Mouse (Mus musculus) liver, embryonic 14.5 days (tissue): ENCODE data around the gene Ccdc121. TPM values are rescaled to one million over a fixed set of nuclear protein-coding genes. Genes with fewer than 3 reads are reported as not detected.

Source experiments
- ATAC-seq: fragments of 200-750 bp; cut with Nextera tagmentation; 2 replicates; pipeline ENCODE4 v1.8.0; 2017; ENCODE audit warnings: moderate number of reproducible peaks, mild to moderate bottlenecking, moderate library complexity; ENCODE audit not compliant: insufficient read depth
- DNase-seq, 3 experiments: peaks; one replicate each; pipeline ENCODE4 v3.0.0-alpha.2; 2012 to 2013; ENCODE audit warnings: low read depth in 3 of 3, low spot score in 3 of 3
- H3K27ac ChIP-seq: fragments of 300-500 bp; sonication (generic); 2 replicates; pipeline ENCODE4 v1.5.1; 2014; ENCODE audit warnings: moderate library complexity, mild to moderate bottlenecking, control low read depth, inconsistent platforms
- H3K27me3 ChIP-seq: fragments of 300-500 bp; sonication (generic); 2 replicates; pipeline ENCODE4 v1.6.1; 2014; ENCODE audit warnings: mild to moderate bottlenecking, low read length, moderate library complexity; ENCODE audit not compliant: control insufficient read depth, insufficient read depth
- H3K36me3 ChIP-seq: fragments of 300-500 bp; sonication (generic); replicated peaks from 2 replicates; pipeline ENCODE4 v1.6.1; 2014; ENCODE audit warnings: low read depth; ENCODE audit not compliant: control insufficient read depth, insufficient read depth
- H3K4me1 ChIP-seq, 2 experiments: fragments of 200-500 bp in 1 of 2; fragments of 300-500 bp in 1 of 2; sonication (generic) in 1 of 2; replicated peaks; 2 replicates each; pipeline ENCODE4 v1.6.1; 2012 to 2014; ENCODE audit warnings: antibody characterized with exemption in 1 of 2, inconsistent platforms in 1 of 2, low read length in 1 of 2; ENCODE audit not compliant: control insufficient read depth in 2 of 2, insufficient read depth in 2 of 2
- H3K4me2 ChIP-seq: fragments of 300-500 bp; sonication (generic); 2 replicates; pipeline ENCODE4 v1.6.1; 2014; ENCODE audit warnings: low read depth, mild to moderate bottlenecking, control low read depth, moderate library complexity
- H3K4me3 ChIP-seq, 2 experiments: fragments of 200-500 bp in 1 of 2; fragments of 300-500 bp in 1 of 2; sonication (generic) in 1 of 2; 2 replicates each; pipeline ENCODE4 v1.5.1; 2012 to 2014; ENCODE audit warnings: low read depth in 2 of 2, low read length in 2 of 2, mild to moderate bottlenecking in 2 of 2, control low read depth in 1 of 2, inconsistent platforms in 1 of 2, moderate library complexity in 1 of 2; ENCODE audit not compliant: insufficient read depth in 1 of 2
- H3K9ac ChIP-seq: fragments of 300-500 bp; sonication (generic); replicated peaks from 2 replicates; pipeline ENCODE4 v1.6.1; 2014; ENCODE audit warnings: mild to moderate bottlenecking, control low read depth, moderate library complexity
- H3K9me3 ChIP-seq: fragments of 300-500 bp; sonication (generic); 2 replicates; pipeline ENCODE4 v1.6.1; 2016; ENCODE audit warnings: low read length, mixed read lengths; ENCODE audit not compliant: control insufficient read depth
- CTCF ChIP-seq: IDR thresholded peaks from 2 replicates; pipeline ENCODE4 v1.5.1; 2016; ENCODE audit warnings: antibody characterized with exemption, low read depth, control low read depth
- EP300 ChIP-seq: IDR thresholded peaks from 2 replicates; pipeline ENCODE4 v1.6.1; 2016; ENCODE audit warnings: antibody characterized with exemption, low read depth
- WGBS: fragments of 180-500 bp; shearing (Covaris S2); extraction: QIAGEN DNeasy Blood & Tissue Kit; methylation state at CpG from one replicate; pipeline ENCODE4 v1.1.7; 2014; ENCODE audit not compliant: insufficient replicate concordance; 5-methylcytosine and 5-hydroxymethylcytosine counted together
- polyA plus RNA-seq, 2 experiments: library from polyadenylated mRNA; depleted of rRNA in 1 of 2; stranded (reverse) in 1 of 2; unstranded in 1 of 2; fragments of >200 nt; fragmentation: Nextera tagmentation in 1 of 2; extraction: Ambion mirVana in 1 of 2; gene quantifications; 2 replicates each; pipeline versions ENCODE4 v1.2.1 to v1.2.3; 2012 to 2014

Gene Ccdc121
- polyA plus RNA-seq, 2 experiments = not detected

GRCm38 (mm10) chr1:181550826-181551225 lies 39.6 kb upstream of the Ccdc121 start:
- no peaks in the 10 kb centered on the region for H3K9me3 ChIP-seq
- WGBS = 27% methylated on average over 5 of the region's 5 CpGs
- no peak for TF ChIP-seq CTCF
- no peak for DNase-seq
- no peak for ATAC-seq
- H3K9ac ChIP-seq = no peak overlapping the region
- H3K4me2 ChIP-seq = no peak overlapping the region
- H3K27me3 ChIP-seq = no peaks in the 10 kb centered on the region
- H3K36me3 ChIP-seq = no peaks in the 10 kb centered on the region
- H3K27ac ChIP-seq = no peak overlapping the region
- no peaks in the 10 kb centered on the region for H3K4me1 ChIP-seq
- H3K4me3 ChIP-seq = no peak overlapping the region

GRCm38 (mm10) chr1:181549987-181550386 lies 38.7 kb upstream of the Ccdc121 start:
- Histone ChIP-seq H3K36me3 (no peaks in the 10 kb centered on the region), H3K4me1 (no peaks in the 10 kb centered on the region; a peak in 1 of 4 replicates), H3K4me3 (no peak overlapping the region), H3K27me3 (no peaks in the 10 kb centered on the region), H3K9me3 (no peaks in the 10 kb centered on the region), H3K9ac (no peak overlapping the region), H3K4me2 (no peak overlapping the region), H3K27ac (no peak overlapping the region)
- TF ChIP-seq CTCF (no peak), EP300 (no peak)
- 78% methylated on average over 8 of the region's 8 CpGs for WGBS
- ATAC-seq (no peak), DNase-seq (no peak)

GRCm38 (mm10) chr1:181545044-181545772 lies 34.0 kb upstream of the Ccdc121 start:
- H3K4me2 ChIP-seq = no peak overlapping the region
- 0 out of 2 replicates have a peak, but pooled peaks have one; percentile 33 for ATAC-seq
- H3K9ac ChIP-seq = no peak overlapping the region
- TF ChIP-seq EP300 = no peak
- TF ChIP-seq CTCF = peak; percentile 93
- H3K4me1 ChIP-seq = no peaks in the 10 kb centered on the region; a peak in 1 of 4 replicates
- H3K27ac ChIP-seq = no peak overlapping the region
- 24% methylated on average over 23 of the region's 23 CpGs for WGBS
- no peaks in the 10 kb centered on the region for H3K36me3 ChIP-seq
- peak; percentile 27 to 44 (median 36) for DNase-seq
- H3K4me3 ChIP-seq = no peak overlapping the region
- no peaks in the 10 kb centered on the region for H3K9me3 ChIP-seq
- H3K27me3 ChIP-seq = no peaks in the 10 kb centered on the region

GRCm38 (mm10) chr1:181543711-181544383 lies 32.6 kb upstream of the Ccdc121 start:
- Histone ChIP-seq H3K4me2 (no peak overlapping the region), H3K27ac (no peak overlapping the region), H3K9ac (no peak overlapping the region), H3K4me1 (no peaks in the 10 kb centered on the region; a peak in 1 of 4 replicates), H3K27me3 (no peaks in the 10 kb centered on the region), H3K36me3 (no peaks in the 10 kb centered on the region), H3K9me3 (no peaks in the 10 kb centered on the region), H3K4me3 (no peak overlapping the region)
- DNase-seq (no peak), ATAC-seq (no peak)
- WGBS = 55% methylated on average over 5 of the region's 5 CpGs
- TF ChIP-seq EP300 = no peak
- TF ChIP-seq CTCF = peak; percentile 54
